Mouse (Mus musculus): ENCODE data around the gene Cemip. TPM values are rescaled to one million over a fixed set of nuclear protein-coding genes. Genes with fewer than 3 reads are reported as not detected.
A peak's percentile ranks its signal among the peaks of the same experiment; 100 is the strongest.

The Cemip gene
- polyA plus RNA-seq, 1 experiment from 2014 or later: 1.1 TPM

GRCm38 (mm10) chr7:84088191-84088590 is 1.9 kb upstream of the Cemip start:
- H3K4me1 ChIP-seq (ENCODE audit: control insufficient read depth, insufficient read depth, low read length): peaks cover 4% of the 10 kb centered on the region; the same call in 1 of the 2 replicates
- WGBS: 57% methylated on average over 3 of the region's 3 CpGs
- no peak overlapping the region for H3K4me3 ChIP-seq (ENCODE audit: low read depth, low read length)
- DNase-seq (ENCODE audit: low spot score): no peak
- no peaks in the 10 kb centered on the region for H3K9me3 ChIP-seq (ENCODE audit: control insufficient read depth, low read length)
- no peak overlapping the region for H3K4me2 ChIP-seq (ENCODE audit: low read depth, low read length)
- no peak overlapping the region for H3K27ac ChIP-seq (replicated peaks; ENCODE audit: low read depth, low read length)
- peaks cover 23% of the 10 kb centered on the region for H3K27me3 ChIP-seq (replicated peaks; ENCODE audit: control insufficient read depth, insufficient read depth, low read length)
- ATAC-seq (ENCODE audit: low read depth): no peak
- no peaks in the 10 kb centered on the region for H3K36me3 ChIP-seq (ENCODE audit: control insufficient read depth, insufficient read depth, low read length)
- no peak overlapping the region for H3K9ac ChIP-seq (ENCODE audit: low read depth, low read length)

GRCm38 (mm10) chr7:84085049-84085945 is 1.0 kb downstream of the Cemip start:
- 2% methylated on average over 38 of the region's 39 CpGs for WGBS
- no peak overlapping the region for H3K27ac ChIP-seq (replicated peaks; ENCODE audit: low read depth, low read length)
- no peaks in the 10 kb centered on the region for H3K9me3 ChIP-seq (ENCODE audit: control insufficient read depth, low read length)
- H3K36me3 ChIP-seq (ENCODE audit: control insufficient read depth, insufficient read depth, low read length): no peaks in the 10 kb centered on the region
- DNase-seq (ENCODE audit: low spot score): peak; percentile 72
- H3K27me3 ChIP-seq (replicated peaks; ENCODE audit: control insufficient read depth, insufficient read depth, low read length): peaks cover 23% of the 10 kb centered on the region
- peaks cover 4% of the 10 kb centered on the region; the same call in 1 of the 2 replicates for H3K4me1 ChIP-seq (ENCODE audit: control insufficient read depth, insufficient read depth, low read length)
- no peak overlapping the region for H3K9ac ChIP-seq (ENCODE audit: low read depth, low read length)
- ATAC-seq (ENCODE audit: low read depth): no peak
- H3K4me2 ChIP-seq (ENCODE audit: low read depth, low read length): peak overlapping the region; percentile 77
- H3K4me3 ChIP-seq (ENCODE audit: low read depth, low read length): peak overlapping the region; percentile 46

DNA sequence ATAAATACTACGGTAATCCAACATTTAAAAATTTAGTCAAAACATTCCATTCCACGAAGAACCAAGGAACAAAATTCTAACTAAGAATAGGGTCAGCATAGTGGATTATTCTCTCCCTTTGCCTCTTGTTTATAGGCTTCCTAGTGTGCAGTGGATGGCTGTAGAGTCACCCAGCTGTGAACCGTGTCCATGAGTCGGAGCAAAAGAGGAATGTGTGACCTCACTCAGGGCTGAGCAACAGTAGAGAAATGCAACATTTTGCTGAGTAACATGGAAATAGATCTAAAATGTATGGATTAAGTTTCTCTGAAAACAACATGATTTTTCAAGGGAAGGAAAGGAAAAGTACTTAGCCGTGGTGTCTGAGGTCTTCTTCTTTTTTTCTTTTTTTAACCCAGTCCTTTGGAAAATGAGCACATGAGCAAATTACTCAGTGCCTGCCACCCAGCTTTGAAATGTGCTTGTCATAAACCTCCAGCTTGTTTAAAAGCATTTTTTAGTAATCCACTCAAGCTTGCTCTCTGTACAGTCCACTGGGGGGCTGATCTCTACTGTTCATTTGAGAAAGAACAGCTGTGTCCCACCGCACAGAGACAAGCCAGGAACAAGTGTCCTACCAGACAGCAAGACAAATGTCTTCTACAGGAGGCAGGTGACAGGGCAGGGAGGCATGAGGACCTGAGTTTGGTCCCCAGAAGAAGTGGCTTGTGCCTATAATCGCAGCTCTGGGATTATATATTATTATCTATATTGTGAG is 8.9 kb downstream of the Cemip start:
- Histone ChIP-seq H3K27me3 (replicated peaks; ENCODE audit: control insufficient read depth, insufficient read depth, low read length) (no peaks in the 10 kb centered on the region), H3K27ac (replicated peaks; ENCODE audit: low read depth, low read length) (no peak overlapping the region), H3K4me2 (ENCODE audit: low read depth, low read length) (no peak overlapping the region), H3K9me3 (ENCODE audit: control insufficient read depth, low read length) (no peaks in the 10 kb centered on the region), H3K36me3 (ENCODE audit: control insufficient read depth, insufficient read depth, low read length) (no peaks in the 10 kb centered on the region), H3K4me1 (ENCODE audit: control insufficient read depth, insufficient read depth, low read length) (no peaks in the 10 kb centered on the region), H3K4me3 (ENCODE audit: low read depth, low read length) (no peak overlapping the region), H3K9ac (ENCODE audit: low read depth, low read length) (no peak overlapping the region)
- peak; percentile 57 for DNase-seq (ENCODE audit: low spot score)
- peak; percentile 65; the same call in 1 of the 2 replicates for ATAC-seq (ENCODE audit: low read depth)
- WGBS: 57% methylated on average over 7 of the region's 7 CpGs

DNA sequence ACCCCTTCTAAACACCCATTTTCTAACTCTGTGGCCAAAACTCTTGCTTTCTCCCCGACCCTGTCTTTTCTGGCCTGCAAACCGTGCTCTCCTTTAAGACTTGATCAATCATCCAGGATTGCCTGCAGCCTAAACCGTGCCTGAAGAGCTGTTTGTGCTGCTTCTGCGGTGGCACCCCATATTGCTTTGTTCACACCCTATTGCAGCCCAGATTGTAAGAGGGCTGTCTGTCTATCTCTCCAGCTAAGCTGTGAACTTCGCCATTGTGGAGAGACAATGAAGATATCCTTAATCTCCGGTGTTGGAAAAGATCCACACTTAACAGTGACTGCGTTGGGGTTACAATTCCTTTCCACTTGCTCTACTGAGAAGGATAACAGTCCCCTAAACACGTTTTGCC is 12.0 kb downstream of the Cemip start:
- Histone ChIP-seq H3K4me3 (ENCODE audit: low read depth, low read length) (no peak overlapping the region), H3K4me2 (ENCODE audit: low read depth, low read length) (no peak overlapping the region), H3K27me3 (replicated peaks; ENCODE audit: control insufficient read depth, insufficient read depth, low read length) (no peaks in the 10 kb centered on the region), H3K9ac (ENCODE audit: low read depth, low read length) (no peak overlapping the region), H3K36me3 (ENCODE audit: control insufficient read depth, insufficient read depth, low read length) (no peaks in the 10 kb centered on the region), H3K27ac (replicated peaks; ENCODE audit: low read depth, low read length) (no peak overlapping the region), H3K9me3 (ENCODE audit: control insufficient read depth, low read length) (no peaks in the 10 kb centered on the region), H3K4me1 (ENCODE audit: control insufficient read depth, insufficient read depth, low read length) (no peaks in the 10 kb centered on the region)
- DNase-seq (ENCODE audit: low spot score) (no peak), ATAC-seq (ENCODE audit: low read depth) (no peak)
- WGBS: 70% methylated on average over 8 of the region's 8 CpGs

DNA sequence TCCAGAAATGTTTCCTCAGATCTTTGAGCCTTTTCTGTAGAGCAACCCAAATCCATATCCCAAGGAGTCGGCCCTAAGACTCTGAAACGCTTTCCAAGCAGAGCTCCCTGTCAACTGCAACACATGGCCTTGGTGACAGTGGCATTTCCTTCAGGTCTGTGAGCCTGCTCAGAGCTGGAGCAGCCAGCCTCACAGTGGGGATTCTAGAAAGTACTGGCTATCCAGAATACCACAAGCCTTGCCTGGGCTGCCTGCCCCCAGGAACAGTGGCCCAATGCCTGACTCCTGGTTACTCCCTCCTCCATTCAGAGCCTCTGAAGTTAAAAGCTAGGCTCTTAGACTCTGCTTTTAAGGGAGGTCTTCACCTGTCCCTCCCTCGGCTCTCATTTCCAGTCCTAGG is 12.4 kb downstream of the Cemip start:
- Histone ChIP-seq H3K4me2 (ENCODE audit: low read depth, low read length) (no peak overlapping the region), H3K9me3 (ENCODE audit: control insufficient read depth, low read length) (no peaks in the 10 kb centered on the region), H3K27ac (replicated peaks; ENCODE audit: low read depth, low read length) (no peak overlapping the region), H3K36me3 (ENCODE audit: control insufficient read depth, insufficient read depth, low read length) (no peaks in the 10 kb centered on the region), H3K4me1 (ENCODE audit: control insufficient read depth, insufficient read depth, low read length) (no peaks in the 10 kb centered on the region), H3K9ac (ENCODE audit: low read depth, low read length) (no peak overlapping the region), H3K4me3 (ENCODE audit: low read depth, low read length) (no peak overlapping the region), H3K27me3 (replicated peaks; ENCODE audit: control insufficient read depth, insufficient read depth, low read length) (no peaks in the 10 kb centered on the region)
- DNase-seq (ENCODE audit: low spot score) (no peak), ATAC-seq (ENCODE audit: low read depth) (no peak)
- 77% methylated on average over 3 of the region's 3 CpGs for WGBS

DNA sequence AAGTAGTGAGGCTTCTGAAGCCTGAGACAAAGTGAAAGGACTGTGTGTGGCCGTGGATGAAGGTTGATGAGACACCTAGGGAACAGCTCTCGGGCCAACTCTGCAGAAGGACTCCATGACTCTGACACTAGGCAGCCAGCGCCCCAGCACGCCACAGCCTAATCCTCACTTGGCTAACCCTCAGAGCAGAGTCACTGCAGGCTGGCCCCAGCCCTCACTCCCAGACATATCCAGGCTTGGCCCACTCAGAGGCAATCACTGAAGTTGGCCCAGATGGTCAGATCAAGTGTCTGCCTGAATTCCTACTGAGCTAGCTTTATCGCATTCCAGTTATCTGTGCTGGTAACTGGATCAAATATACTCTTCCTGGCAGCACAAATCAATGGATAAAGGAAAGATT is 17.4 kb downstream of the Cemip start:
- WGBS: 59% methylated on average over 5 of the region's 5 CpGs
- ATAC-seq (ENCODE audit: low read depth) (0 out of 2 replicates have a peak, but pooled peaks have one; percentile 63), DNase-seq (ENCODE audit: low spot score) (peak; percentile 41)
- H3K27ac ChIP-seq (replicated peaks; ENCODE audit: low read depth, low read length): no peak overlapping the region
- H3K4me3 ChIP-seq (ENCODE audit: low read depth, low read length): no peak overlapping the region
- no peak overlapping the region for H3K9ac ChIP-seq (ENCODE audit: low read depth, low read length)
- no peaks in the 10 kb centered on the region for H3K27me3 ChIP-seq (replicated peaks; ENCODE audit: control insufficient read depth, insufficient read depth, low read length)
- no peaks in the 10 kb centered on the region for H3K36me3 ChIP-seq (ENCODE audit: control insufficient read depth, insufficient read depth, low read length)
- no peaks in the 10 kb centered on the region for H3K9me3 ChIP-seq (ENCODE audit: control insufficient read depth, low read length)
- H3K4me1 ChIP-seq (ENCODE audit: control insufficient read depth, insufficient read depth, low read length): no peaks in the 10 kb centered on the region
- no peak overlapping the region for H3K4me2 ChIP-seq (ENCODE audit: low read depth, low read length)

DNA sequence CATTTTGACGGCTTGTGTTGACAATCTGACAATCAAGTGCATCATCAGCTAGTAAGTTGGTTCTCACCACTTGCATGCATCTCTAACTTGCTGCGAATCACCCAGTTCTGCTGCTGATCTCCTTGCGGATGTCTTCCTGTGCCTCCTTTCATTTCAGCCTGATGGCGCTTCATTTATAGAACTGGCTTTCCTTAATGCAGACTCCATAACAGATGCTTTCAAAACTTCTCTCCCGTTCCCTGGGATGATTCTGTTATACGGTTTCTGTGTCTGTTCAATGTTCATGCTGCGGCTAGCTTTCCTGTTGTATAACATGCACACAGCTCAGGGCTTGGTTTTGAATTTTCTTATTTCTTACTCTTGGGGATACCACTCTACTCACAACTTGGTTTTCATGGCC is 26.5 kb downstream of the Cemip start:
- DNase-seq (ENCODE audit: low spot score): no peak
- no peak for ATAC-seq (ENCODE audit: low read depth)
- Histone ChIP-seq H3K27ac (replicated peaks; ENCODE audit: low read depth, low read length) (no peak overlapping the region), H3K4me3 (ENCODE audit: low read depth, low read length) (no peak overlapping the region), H3K4me2 (ENCODE audit: low read depth, low read length) (no peak overlapping the region), H3K4me1 (ENCODE audit: control insufficient read depth, insufficient read depth, low read length) (0 out of 2 replicates have a peak, but pooled peaks cover 7% of the 10 kb centered on the region), H3K9me3 (ENCODE audit: control insufficient read depth, low read length) (no peaks in the 10 kb centered on the region), H3K36me3 (ENCODE audit: control insufficient read depth, insufficient read depth, low read length) (no peaks in the 10 kb centered on the region), H3K9ac (ENCODE audit: low read depth, low read length) (no peak overlapping the region), H3K27me3 (replicated peaks; ENCODE audit: control insufficient read depth, insufficient read depth, low read length) (no peaks in the 10 kb centered on the region)
- 91% methylated on average over 7 of the region's 7 CpGs for WGBS

GRCm38 (mm10) chr7:84055961-84056629 is 30.2 kb downstream of the Cemip start:
- Histone ChIP-seq H3K36me3 (ENCODE audit: control insufficient read depth, insufficient read depth, low read length) (no peaks in the 10 kb centered on the region), H3K4me2 (ENCODE audit: low read depth, low read length) (no peak overlapping the region), H3K27ac (replicated peaks; ENCODE audit: low read depth, low read length) (no peak overlapping the region), H3K9ac (ENCODE audit: low read depth, low read length) (no peak overlapping the region), H3K27me3 (replicated peaks; ENCODE audit: control insufficient read depth, insufficient read depth, low read length) (no peaks in the 10 kb centered on the region), H3K4me1 (ENCODE audit: control insufficient read depth, insufficient read depth, low read length) (0 out of 2 replicates have a peak, but pooled peaks cover 7% of the 10 kb centered on the region), H3K4me3 (ENCODE audit: low read depth, low read length) (no peak overlapping the region), H3K9me3 (ENCODE audit: control insufficient read depth, low read length) (no peaks in the 10 kb centered on the region)
- DNase-seq (ENCODE audit: low spot score) (peak; percentile 73), ATAC-seq (ENCODE audit: low read depth) (no peak)
- WGBS: 57% methylated on average over 7 of the region's 7 CpGs
